Mouse (Mus musculus): ENCODE data around the gene Exosc8. TPM values are rescaled to one million over a fixed set of nuclear protein-coding genes. Genes with fewer than 3 reads are reported as not detected.

Gene Exosc8
- polyA plus RNA-seq, 2 experiments = 119 to 130 TPM

DNA sequence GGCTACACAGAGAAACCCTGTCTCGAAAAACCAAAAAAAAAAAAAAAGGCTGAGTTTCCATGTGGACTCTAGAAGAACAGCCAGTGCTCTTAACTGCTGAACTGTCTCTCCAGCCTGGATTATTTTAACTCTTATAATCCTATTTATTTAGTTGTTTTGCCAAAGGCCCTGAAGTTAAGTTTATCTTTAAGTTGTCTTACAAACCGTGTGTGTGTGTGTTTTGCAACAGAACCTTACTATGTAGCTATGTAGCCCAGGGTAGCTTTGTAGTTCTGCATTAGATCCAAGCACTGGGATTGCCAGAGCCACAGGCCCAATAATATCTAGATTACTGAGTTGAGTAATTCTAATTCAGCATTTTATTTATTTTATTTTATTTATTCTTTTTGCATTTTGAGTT lies 9.8 kb downstream of the Exosc8 start:
- Histone ChIP-seq H3K9ac (ENCODE audit: low read depth, low read length, severe bottlenecking) (no peak overlapping the region), H3K4me1 (ENCODE audit: control insufficient read depth, insufficient read depth, low read length) (no peaks in the 10 kb centered on the region), H3K4me3 (replicated peaks; ENCODE audit: low read length) (no peak overlapping the region), H3K4me2 (replicated peaks; ENCODE audit: low read depth, low read length, severe bottlenecking) (no peak overlapping the region), H3K36me3 (ENCODE audit: control insufficient read depth, insufficient read depth, low read length) (peaks cover 86% of the 10 kb centered on the region), H3K27ac (replicated peaks; ENCODE audit: low read depth, low read length) (no peak overlapping the region), H3K27me3 (ENCODE audit: control insufficient read depth, insufficient read depth, low read length) (no peaks in the 10 kb centered on the region), H3K9me3 (ENCODE audit: control insufficient read depth, low read length) (no peaks in the 10 kb centered on the region)
- TF ChIP-seq POLR2A (IDR thresholded peaks at IDR 0.05; ENCODE audit: borderline replicate concordance, extremely low read depth, insufficient read depth, insufficient read length) = no peak
- 90% methylated on average over 2 of the region's 2 CpGs for WGBS
- ATAC-seq (ENCODE audit: low FRiP score, low read depth) (no peak), DNase-seq (ENCODE audit: low spot score) (no peak)

- 85% methylated on average over 10 of the region's 10 CpGs for WGBS
- Histone ChIP-seq H3K36me3 (ENCODE audit: control insufficient read depth, insufficient read depth, low read length) (peaks cover 78% of the 10 kb centered on the region), H3K9ac (ENCODE audit: low read depth, low read length, severe bottlenecking) (no peak overlapping the region), H3K4me3 (replicated peaks; ENCODE audit: low read length) (no peak overlapping the region), H3K27ac (replicated peaks; ENCODE audit: low read depth, low read length) (no peak overlapping the region), H3K4me2 (replicated peaks; ENCODE audit: low read depth, low read length, severe bottlenecking) (no peak overlapping the region), H3K4me1 (ENCODE audit: control insufficient read depth, insufficient read depth, low read length) (no peaks in the 10 kb centered on the region), H3K9me3 (ENCODE audit: control insufficient read depth, low read length) (no peaks in the 10 kb centered on the region), H3K27me3 (ENCODE audit: control insufficient read depth, insufficient read depth, low read length) (no peaks in the 10 kb centered on the region)
- no peak for DNase-seq (ENCODE audit: low spot score)
- no peak for ATAC-seq (ENCODE audit: low FRiP score, low read depth)
- TF ChIP-seq POLR2A (IDR thresholded peaks at IDR 0.05; ENCODE audit: borderline replicate concordance, extremely low read depth, insufficient read depth, insufficient read length) = no peak
These were observed 11.3 kb downstream of the Exosc8 start for GRCm38 (mm10) chr3:54723741-54724500.

DNA sequence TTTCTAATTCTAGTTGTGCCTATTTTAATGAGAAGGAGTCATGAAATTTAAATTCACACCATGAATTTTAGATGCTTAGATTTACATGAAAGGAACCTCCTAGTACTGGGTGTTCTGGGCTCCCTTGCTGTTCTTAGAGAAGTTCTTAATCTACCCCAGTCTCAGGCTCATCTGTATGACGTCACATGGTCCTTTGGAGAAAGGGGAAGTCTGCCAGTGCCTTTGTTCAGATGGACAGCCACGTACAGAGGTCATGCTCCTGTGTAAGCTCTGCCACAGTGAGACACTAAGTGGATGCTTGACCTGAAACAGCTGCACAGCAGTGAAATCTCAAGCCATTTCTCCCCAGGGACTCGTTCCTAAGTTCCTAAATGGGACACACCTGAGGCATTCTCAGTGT lies 16.2 kb downstream of the Exosc8 start:
- WGBS = 62% methylated on average over 3 of the region's 3 CpGs
- no peak for DNase-seq (ENCODE audit: low spot score)
- H3K9me3 ChIP-seq (ENCODE audit: control insufficient read depth, low read length) = no peaks in the 10 kb centered on the region
- no peak overlapping the region for H3K27ac ChIP-seq (replicated peaks; ENCODE audit: low read depth, low read length)
- H3K4me2 ChIP-seq (replicated peaks; ENCODE audit: low read depth, low read length, severe bottlenecking) = no peak overlapping the region
- H3K36me3 ChIP-seq (ENCODE audit: control insufficient read depth, insufficient read depth, low read length) = peaks cover 82% of the 10 kb centered on the region
- H3K9ac ChIP-seq (ENCODE audit: low read depth, low read length, severe bottlenecking) = no peak overlapping the region
- no peaks in the 10 kb centered on the region for H3K27me3 ChIP-seq (ENCODE audit: control insufficient read depth, insufficient read depth, low read length)
- no peaks in the 10 kb centered on the region for H3K4me1 ChIP-seq (ENCODE audit: control insufficient read depth, insufficient read depth, low read length)
- no peak for ATAC-seq (ENCODE audit: low FRiP score, low read depth)
- no peak overlapping the region for H3K4me3 ChIP-seq (replicated peaks; ENCODE audit: low read length)
- no peak for TF ChIP-seq POLR2A (IDR thresholded peaks at IDR 0.05; ENCODE audit: borderline replicate concordance, extremely low read depth, insufficient read depth, insufficient read length)

DNA sequence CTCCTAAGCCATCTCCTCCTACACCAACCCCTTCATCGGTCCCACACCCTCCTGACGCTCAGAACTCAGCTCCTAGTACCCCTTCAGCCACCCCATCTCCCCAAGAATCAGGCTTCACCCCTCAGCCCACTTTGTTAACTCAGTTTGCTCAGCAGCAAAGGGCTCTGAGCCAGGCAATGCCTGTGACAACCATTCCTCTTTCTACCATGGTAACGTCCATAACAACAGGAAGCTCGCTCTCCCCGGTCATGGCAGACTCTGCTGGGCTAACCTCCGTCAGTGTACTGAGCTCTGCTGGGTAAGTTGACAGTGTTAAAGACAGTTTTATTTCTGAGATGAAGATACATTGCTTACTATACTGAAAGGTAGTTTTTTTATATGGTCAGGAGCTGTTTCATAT lies 17.8 kb downstream of the Exosc8 start:
- no peak overlapping the region for H3K4me2 ChIP-seq (replicated peaks; ENCODE audit: low read depth, low read length, severe bottlenecking)
- no peak overlapping the region for H3K4me3 ChIP-seq (replicated peaks; ENCODE audit: low read length)
- H3K9ac ChIP-seq (ENCODE audit: low read depth, low read length, severe bottlenecking) = no peak overlapping the region
- ATAC-seq (ENCODE audit: low FRiP score, low read depth) (no peak), DNase-seq (ENCODE audit: low spot score) (no peak)
- no peaks in the 10 kb centered on the region for H3K4me1 ChIP-seq (ENCODE audit: control insufficient read depth, insufficient read depth, low read length)
- 90% methylated on average over 6 of the region's 6 CpGs for WGBS
- no peak overlapping the region for H3K27ac ChIP-seq (replicated peaks; ENCODE audit: low read depth, low read length)
- H3K27me3 ChIP-seq (ENCODE audit: control insufficient read depth, insufficient read depth, low read length) = no peaks in the 10 kb centered on the region
- no peak for TF ChIP-seq POLR2A (IDR thresholded peaks at IDR 0.05; ENCODE audit: borderline replicate concordance, extremely low read depth, insufficient read depth, insufficient read length)
- peaks cover 74% of the 10 kb centered on the region for H3K36me3 ChIP-seq (ENCODE audit: control insufficient read depth, insufficient read depth, low read length)
- no peaks in the 10 kb centered on the region for H3K9me3 ChIP-seq (ENCODE audit: control insufficient read depth, low read length)

- no peak overlapping the region for H3K27ac ChIP-seq (replicated peaks; ENCODE audit: low read depth, low read length)
- no peaks in the 10 kb centered on the region for H3K27me3 ChIP-seq (ENCODE audit: control insufficient read depth, insufficient read depth, low read length)
- ATAC-seq (ENCODE audit: low FRiP score, low read depth) = no peak
- no peak for DNase-seq (ENCODE audit: low spot score)
- no peaks in the 10 kb centered on the region for H3K4me1 ChIP-seq (ENCODE audit: control insufficient read depth, insufficient read depth, low read length)
- peaks cover 75% of the 10 kb centered on the region for H3K36me3 ChIP-seq (ENCODE audit: control insufficient read depth, insufficient read depth, low read length)
- WGBS = 96% methylated on average over 6 of the region's 6 CpGs
- TF ChIP-seq POLR2A (IDR thresholded peaks at IDR 0.05; ENCODE audit: borderline replicate concordance, extremely low read depth, insufficient read depth, insufficient read length) = no peak
- H3K9ac ChIP-seq (ENCODE audit: low read depth, low read length, severe bottlenecking) = no peak overlapping the region
- no peak overlapping the region for H3K4me2 ChIP-seq (replicated peaks; ENCODE audit: low read depth, low read length, severe bottlenecking)
- H3K4me3 ChIP-seq (replicated peaks; ENCODE audit: low read length) = no peak overlapping the region
- no peaks in the 10 kb centered on the region for H3K9me3 ChIP-seq (ENCODE audit: control insufficient read depth, low read length)
These were observed 19.7 kb downstream of the Exosc8 start for GRCm38 (mm10) chr3:54715461-54715860.
